Mouse (Mus musculus) bone marrow macrophage, adult 2 months (primary cell): ENCODE data around the gene Baiap2l2.

Experiments
- CTCF ChIP-seq: IDR thresholded peaks from 2 replicates; pipeline ENCODE4 v1.5.1; 2012; ENCODE audit warnings: low read depth, mild to moderate bottlenecking, low read length, moderate library complexity
- POLR2A ChIP-seq: IDR thresholded peaks from 2 replicates; pipeline ENCODE4 v1.6.1; 2012; ENCODE audit warnings: mild to moderate bottlenecking, low read depth, low read length, borderline replicate concordance

GRCm38 (mm10) chr15:79268521-79268920, 16.8 kb downstream of the Baiap2l2 start:
- TF ChIP-seq CTCF, result no peak
- TF ChIP-seq POLR2A, result no peak
